Mouse (Mus musculus) layer of hippocampus, adult 9-11 months (tissue): ENCODE results near the gene AW011738.

Experiments
- DNase-seq: peaks from one replicate; pipeline ENCODE4 v3.0.0; 2022

Gene AW011738

GRCm38 (mm10) chr4:156200623-156201475, 2.3 kb upstream of the AW011738 start, which contains the start of gene Isg15:
Isg15 (minus strand) TSS chr4:156200818.
- no peak for DNase-seq

- no peak for DNase-seq
These were observed 626 bp upstream of the AW011738 start for GRCm38 (mm10) chr4:156202462-156202893.

GRCm38 (mm10) chr4:156203413-156204131, 468 bp downstream of the AW011738 start:
- DNase-seq, result no peak

- no peak for DNase-seq
These were observed 5.8 kb downstream of the AW011738 start for GRCm38 (mm10) chr4:156208872-156209271.

DNA sequence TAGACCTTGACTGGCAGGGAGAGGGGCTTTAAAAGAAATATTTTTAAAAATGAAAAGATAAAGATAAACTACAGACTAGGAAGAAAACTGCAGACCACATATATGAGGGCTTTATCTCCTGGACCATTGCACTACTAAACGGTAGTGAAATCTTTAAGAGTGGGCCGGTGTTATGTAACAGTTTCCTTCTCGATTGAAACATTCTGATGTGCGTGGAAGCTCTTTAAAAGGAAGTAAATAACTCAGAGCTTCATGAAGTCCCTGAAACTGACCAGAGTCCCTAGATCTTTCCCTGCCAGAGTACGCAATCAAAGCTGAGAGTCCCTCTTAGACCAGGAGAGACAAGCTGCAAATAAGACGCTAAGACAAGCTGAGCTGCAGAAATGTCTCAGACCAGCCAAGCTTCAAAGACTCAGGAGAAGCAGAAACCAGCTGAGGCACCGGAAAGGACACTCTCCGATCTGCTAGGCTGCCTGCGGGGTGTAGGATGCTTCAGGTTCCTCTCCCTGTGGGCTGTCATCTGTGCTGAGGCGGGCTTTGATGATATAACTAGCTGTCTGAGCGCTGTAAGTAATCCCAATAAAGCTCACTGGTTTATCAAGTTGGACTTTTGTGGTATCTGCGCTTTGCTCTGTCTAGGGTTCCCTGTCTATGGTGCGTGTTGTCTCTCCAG, 7.0 kb downstream of the AW011738 start:
- DNase-seq, result no peak

DNA sequence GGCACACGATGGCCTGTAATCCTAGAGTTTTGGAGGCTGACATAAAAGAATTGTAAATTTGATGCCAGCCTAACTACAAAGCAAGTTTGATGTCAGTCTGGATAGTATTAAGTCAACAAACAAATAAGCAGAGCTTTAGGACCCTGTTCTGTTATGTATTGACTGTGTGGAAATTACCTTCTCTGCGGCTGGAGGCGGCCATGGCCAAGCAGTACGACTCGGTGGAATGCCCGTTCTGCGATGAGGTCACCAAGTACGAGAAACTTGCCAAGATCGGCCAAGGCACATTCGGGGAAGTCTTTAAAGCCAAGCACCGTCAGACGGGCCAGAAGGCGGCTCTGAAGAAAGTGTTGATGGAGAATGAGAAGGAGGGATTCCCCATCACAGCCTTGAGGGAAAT, 10.0 kb downstream of the AW011738 start:
- no peak for DNase-seq

DNA sequence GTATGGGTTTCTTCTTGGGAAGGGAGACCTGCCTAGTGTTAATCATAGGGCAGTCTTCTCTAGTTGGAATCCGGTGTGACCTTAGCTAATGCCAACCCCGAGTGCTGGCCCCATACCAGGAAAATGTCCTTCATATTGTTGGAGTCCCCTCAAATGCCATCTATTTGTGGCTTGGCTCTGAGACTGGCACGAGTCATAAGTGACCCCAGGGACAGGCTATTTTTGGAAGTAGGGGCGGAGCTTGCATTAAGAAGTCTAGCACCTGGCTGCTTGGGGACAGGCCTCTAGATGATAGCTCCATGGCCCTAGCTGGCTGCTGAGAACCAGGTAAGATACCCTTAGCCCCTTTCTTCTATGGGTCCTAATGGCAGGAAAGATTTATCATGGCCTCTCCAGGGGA, 12.5 kb downstream of the AW011738 start, which contains the start of gene Perm1:
TSS of gene Perm1 (plus strand) at position 220 of the 400 bp plus-strand sequence.
- DNase-seq, result no peak

DNA sequence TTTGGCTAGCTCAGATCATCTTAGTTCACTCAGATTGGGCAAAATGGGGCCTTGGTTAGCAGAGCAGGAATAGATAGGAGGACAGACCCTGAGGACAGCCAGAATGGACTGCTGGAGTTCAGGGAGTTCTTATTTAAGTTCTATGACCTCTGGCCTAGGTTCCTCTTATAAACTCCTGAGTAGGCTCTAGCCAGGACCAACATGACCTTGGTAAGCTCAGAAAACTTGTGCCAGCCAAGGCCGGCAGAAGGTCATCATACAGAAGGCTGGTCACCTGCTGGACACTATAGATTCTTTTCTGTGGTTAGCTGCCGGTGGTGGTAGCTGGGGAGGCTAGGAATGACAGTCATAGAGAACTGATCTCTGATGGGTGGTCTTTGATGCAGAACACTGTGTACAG, 13.1 kb downstream of the AW011738 start:
- no peak for DNase-seq

- DNase-seq, result no peak
These were observed 14.0 kb downstream of the AW011738 start for GRCm38 (mm10) chr4:156217022-156217669.

DNA sequence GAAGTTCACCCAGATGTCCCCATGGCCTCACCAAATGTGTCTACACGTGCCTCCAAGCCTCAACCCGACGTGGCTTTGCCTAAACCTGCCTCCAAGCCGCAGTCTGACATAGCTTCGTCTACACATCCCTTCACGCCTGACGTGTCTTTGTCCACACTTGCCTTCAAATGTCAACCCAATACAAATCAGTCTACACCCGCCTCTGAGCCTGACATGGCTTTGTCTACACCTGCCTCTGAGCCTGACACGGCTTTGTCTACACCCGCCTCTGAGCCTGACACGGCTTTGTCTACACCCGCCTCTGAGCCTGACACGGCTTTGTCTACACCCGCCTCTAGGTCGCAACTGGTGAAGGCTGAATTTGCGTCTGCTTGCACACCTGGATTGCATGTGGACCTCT, 14.7 kb downstream of the AW011738 start:
- DNase-seq, result no peak

- DNase-seq, result no peak
These were observed 16.8 kb downstream of the AW011738 start for GRCm38 (mm10) chr4:156219936-156220335.

- no peak for DNase-seq
These were observed 21.2 kb downstream of the AW011738 start for GRCm38 (mm10) chr4:156224276-156224675.

- no peak for DNase-seq
These were observed 24.8 kb downstream of the AW011738 start for GRCm38 (mm10) chr4:156227752-156228392.

DNA sequence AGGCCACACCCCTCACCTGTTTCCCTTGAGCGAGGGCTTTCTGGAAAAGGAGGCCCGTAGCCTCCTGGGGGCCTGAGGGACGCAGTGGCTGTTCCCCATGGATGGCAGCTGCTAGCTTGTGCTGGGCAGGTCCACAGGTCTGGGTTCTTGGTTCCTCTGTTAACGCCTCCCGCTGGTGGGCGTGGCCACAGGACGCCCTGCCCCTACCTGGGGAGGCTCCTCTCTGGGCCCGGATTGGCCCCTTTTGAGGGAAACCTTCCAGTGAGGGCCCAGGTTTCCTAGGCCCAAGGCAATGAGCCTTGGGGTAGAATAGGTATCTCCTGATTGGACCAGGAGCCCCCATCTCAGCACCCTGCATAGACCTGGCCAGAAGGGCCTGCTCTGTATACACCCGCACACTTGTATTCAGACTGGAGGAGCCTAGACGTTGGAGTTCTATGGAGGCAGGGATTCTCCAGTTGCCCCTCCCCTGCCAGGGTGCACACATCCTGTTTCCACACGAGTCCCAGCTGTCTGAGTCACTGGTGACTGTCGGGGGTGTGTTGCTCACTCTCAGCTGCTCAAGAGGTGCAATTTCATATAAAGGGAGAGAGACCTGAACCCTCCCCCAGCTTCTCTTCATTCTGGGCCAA, 25.4 kb downstream of the AW011738 start:
- no peak for DNase-seq

DNA sequence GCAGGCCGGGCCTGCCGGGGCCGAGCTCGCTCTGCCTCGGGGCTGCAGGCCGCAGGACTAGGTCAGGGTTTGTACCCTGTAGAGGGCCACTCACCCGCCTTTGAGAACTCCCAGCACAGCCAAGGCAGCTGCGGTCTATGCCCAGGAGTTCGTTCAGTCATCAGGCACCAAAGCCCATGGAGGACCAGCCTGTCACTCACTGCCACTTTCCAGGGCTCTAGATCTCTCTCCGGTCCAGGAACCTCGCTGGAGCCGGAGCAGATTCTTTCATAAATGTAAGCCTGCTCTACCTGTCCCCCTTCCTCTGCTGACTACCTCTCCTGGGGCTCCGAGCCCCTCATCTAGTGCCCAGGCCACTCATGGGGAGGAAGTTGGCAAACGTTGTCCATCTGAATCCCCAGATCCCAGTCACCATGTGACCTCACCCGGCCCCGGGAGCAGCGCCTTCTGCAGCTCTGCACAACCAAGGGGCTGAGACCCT, 31.0 kb downstream of the AW011738 start:
- DNase-seq, result no peak

DNA sequence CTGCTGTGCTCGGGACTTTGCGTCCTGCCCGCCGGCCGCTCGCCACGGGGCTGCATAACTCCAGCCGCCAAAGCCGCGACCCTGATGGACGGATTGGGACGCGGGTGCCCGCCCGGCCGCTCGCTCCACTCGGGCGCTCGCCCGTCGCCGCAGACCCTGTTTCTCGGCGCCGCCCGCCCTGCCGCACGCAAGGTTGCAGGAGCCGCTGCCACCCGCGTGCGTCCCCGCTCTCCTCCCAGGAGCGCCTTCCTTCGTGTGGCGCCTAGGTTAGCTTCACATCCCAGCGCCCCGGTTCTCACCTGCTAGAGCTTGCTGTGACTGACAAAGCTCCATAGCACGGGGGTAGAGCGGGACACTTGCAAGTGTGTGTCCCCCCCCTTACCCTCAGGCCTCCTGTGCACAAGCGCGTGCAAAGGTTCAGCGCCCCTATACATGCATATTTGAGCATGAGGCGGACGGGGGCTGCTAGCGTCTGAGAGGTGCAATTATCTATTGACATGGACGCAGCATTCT, 31.7 kb downstream of the AW011738 start, which contains the start of gene Plekhn1:
TSS of gene Plekhn1 (minus strand) at position 157 of the 513 bp plus-strand sequence.
- DNase-seq, result peak; percentile 67

DNA sequence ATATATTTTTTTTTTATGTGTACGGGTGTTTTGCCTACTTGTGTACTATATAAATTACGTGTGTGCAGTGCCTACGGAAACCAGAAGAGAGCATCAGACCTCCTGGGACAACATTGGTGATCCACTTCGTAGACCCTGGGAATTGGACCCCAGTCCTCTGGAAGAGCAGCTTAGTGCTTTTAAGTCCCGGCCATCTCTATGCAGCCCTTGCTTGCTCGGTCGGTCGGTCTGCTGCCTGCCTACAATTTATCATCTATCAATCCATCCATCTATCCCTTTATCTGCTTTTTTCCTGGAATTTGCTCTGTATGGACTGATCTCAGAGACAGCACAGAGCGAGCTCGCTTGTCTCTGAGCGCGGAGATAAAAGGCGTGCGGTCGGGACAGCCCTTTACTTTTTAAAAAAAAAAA, 32.3 kb downstream of the AW011738 start:
- no peak for DNase-seq

DNA sequence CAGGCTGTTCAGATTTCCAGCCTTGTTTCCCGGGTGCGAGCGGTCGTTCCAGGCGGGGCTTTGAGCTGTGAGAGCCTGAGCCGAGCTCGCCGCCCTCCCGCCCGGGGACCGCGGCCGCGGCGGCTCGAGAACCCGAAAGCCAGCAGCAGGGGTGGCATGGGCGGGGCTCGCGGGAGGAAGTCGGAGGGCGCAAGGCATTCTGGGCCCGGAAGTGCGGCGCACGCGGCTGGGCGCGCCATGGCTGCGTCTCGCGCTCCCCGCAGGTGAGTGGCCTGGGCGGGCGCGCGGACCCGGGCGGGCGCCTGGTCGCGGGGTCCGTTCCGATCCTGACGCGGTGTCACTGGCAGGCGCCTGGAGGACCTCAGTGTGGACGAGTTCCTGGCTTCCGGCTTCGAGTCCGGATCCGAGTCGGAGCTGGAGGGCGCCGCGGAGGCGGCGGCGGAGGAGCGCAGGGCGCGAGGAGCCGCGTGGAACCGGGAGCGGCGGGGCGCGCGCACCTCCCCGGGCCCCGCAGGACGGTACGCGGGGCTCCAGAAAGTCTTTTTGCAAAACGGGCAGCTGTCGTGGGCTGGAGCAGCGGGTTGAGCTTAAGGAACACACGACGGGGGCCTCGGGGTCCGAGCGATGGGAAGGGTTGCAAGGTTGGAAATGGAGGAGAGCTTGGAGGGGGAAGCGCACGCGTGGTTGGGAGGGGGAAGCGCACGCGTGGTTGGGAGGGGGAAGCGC, 32.9 kb downstream of the AW011738 start, which contains the start of gene Noc2l:
TSS of gene Noc2l (plus strand) at position 203 of the 726 bp plus-strand sequence.
- DNase-seq, result peak; percentile 88

- no peak for DNase-seq
These were observed 33.7 kb downstream of the AW011738 start for GRCm38 (mm10) chr4:156236651-156237447.

DNA sequence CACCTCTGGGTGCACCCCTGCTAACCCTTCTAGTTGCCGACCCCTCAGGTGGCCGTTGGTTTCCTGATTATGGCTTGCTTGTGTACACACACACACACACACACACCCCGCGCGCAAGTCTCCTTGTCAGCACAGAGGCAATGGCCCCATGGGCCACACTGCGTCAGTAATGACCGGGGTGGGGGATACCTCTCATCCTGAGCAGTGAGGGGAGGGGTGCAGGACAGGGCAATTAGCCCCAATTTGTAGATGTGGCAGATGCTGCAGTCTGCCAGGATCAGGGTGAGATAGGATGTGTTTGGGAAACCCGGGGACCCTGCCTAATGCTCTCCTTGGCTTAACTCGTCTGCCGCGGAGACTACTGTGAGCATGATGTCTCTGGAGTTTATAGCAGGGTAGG, 46.5 kb downstream of the AW011738 start:
- no peak for DNase-seq
